Mouse (Mus musculus): Measurements from ENCODE around the gene Cmc1.

DNA sequence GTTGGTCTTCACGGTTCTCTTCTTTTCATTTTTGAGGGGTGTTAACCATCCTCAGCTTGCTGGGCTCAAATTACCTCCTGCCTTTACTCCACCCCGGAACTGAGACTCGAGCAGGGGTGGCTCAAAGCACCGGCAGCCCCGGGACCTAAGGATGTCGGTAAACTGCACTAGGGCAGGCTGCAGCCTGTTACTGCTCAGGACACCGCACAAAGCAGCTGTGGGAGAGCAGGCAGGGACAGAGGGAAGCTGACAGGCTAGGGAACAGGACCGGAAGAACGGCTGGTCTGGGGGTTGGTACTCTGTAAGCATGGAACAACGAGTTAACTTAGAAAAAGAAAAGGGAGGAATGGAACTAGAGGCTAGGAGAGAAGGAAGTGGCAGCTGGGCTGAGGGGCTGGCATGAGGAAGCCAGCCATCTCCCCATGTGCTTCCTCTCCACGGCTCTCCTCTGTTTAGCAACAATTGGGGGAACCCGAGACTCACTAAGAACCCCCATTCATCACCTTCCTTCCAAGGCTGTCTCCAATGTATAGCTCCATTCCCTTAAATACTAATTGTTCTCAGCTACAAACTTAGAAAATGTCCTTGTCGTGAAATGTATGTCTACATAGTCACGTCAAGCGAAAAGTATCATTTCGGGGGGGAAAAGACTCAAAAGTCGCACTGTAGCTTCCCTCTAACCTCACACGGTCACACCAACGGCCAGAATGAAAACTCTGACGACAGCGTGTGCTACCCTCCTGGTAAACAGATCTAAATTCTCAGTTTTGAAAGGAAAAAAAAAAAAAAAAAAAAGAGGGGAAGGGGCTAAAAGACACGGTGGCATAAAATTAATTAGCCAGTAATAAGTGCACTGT is 67.2 kb downstream of the Cmc1 start:
- TF ChIP-seq CTCF (IDR thresholded peaks at IDR 0.05) (no peak), EP300 (IDR thresholded peaks at IDR 0.05) (no peak)
